Mouse (Mus musculus) limb, embryonic 13.5 days (tissue): Measurements from ENCODE around the gene Crabp2. TPM values are rescaled to one million over a fixed set of nuclear protein-coding genes. Genes with fewer than 3 reads are reported as not detected.

Experiments
- ATAC-seq: fragments of 200-750 bp; cut with Nextera tagmentation; 2 replicates; pipeline ENCODE4 v1.8.0; 2017; ENCODE audit warnings: low read depth, moderate number of reproducible peaks, moderate TSS enrichment; ENCODE audit not compliant: low FRiP score
- H3K27ac ChIP-seq: fragments of 300-500 bp; sonication (generic); 2 replicates; pipeline ENCODE4 v1.5.1; 2015; ENCODE audit warnings: inconsistent platforms, mild to moderate bottlenecking, moderate library complexity
- H3K27me3 ChIP-seq: fragments of 300-500 bp; sonication (generic); 2 replicates; pipeline ENCODE4 v1.6.1; 2015; ENCODE audit warnings: mild to moderate bottlenecking, inconsistent platforms
- H3K36me3 ChIP-seq: fragments of 300-500 bp; sonication (generic); 2 replicates; pipeline ENCODE4 v1.6.1; 2015; ENCODE audit warnings: inconsistent platforms, mild to moderate bottlenecking, moderate library complexity
- H3K4me1 ChIP-seq: fragments of 300-500 bp; sonication (generic); 2 replicates; pipeline ENCODE4 v1.6.1; 2015; ENCODE audit warnings: inconsistent platforms
- H3K4me2 ChIP-seq: fragments of 300-500 bp; sonication (generic); replicated peaks from 2 replicates; pipeline ENCODE4 v1.6.1; 2015; ENCODE audit warnings: inconsistent platforms, mild to moderate bottlenecking, moderate library complexity
- H3K4me3 ChIP-seq: fragments of 300-500 bp; sonication (generic); 2 replicates; pipeline ENCODE4 v1.5.1; 2015; ENCODE audit warnings: moderate library complexity, mild to moderate bottlenecking, inconsistent platforms
- H3K9ac ChIP-seq: fragments of 300-500 bp; sonication (generic); 2 replicates; pipeline ENCODE4 v1.6.1; 2015; ENCODE audit warnings: mild to moderate bottlenecking, inconsistent platforms
- H3K9me3 ChIP-seq: fragments of 300-500 bp; sonication (generic); 2 replicates; pipeline ENCODE4 v1.6.1; 2016; ENCODE audit warnings: inconsistent platforms
- WGBS: fragments of 180-500 bp; shearing (Covaris S2); methylation state at CpG from one replicate; pipeline ENCODE4 v1.1.7; 2015; 5-methylcytosine and 5-hydroxymethylcytosine counted together
- polyA plus RNA-seq: library from polyadenylated mRNA; unstranded; fragments of >200 nt; fragmentation: Nextera tagmentation; extraction: Ambion mirVana; gene quantifications from 2 replicates; pipeline ENCODE4 v1.2.1, GENCODE M21; 2015

Crabp2 gene
- polyA plus RNA-seq, 1 experiment from 2014 or later, result 518 TPM

- no peaks in the 10 kb centered on the region for H3K9me3 ChIP-seq
- H3K36me3 ChIP-seq, result peaks cover 17% of the 10 kb centered on the region
- no peaks in the 10 kb centered on the region for H3K27me3 ChIP-seq
- peak overlapping the region; percentile 95 for H3K27ac ChIP-seq
- H3K4me3 ChIP-seq, result peak overlapping the region; percentile 67
- ATAC-seq, result no peak
- H3K9ac ChIP-seq, result peak overlapping the region; percentile 82
- H3K4me2 ChIP-seq, result peak overlapping the region; percentile 87
- 2% methylated on average over 26 of the region's 26 CpGs for WGBS
- H3K4me1 ChIP-seq, result peaks cover 85% of the 10 kb centered on the region
Measured at GRCm38 (mm10) chr3:87947056-87947810, 1.2 kb upstream of the Crabp2 start.

- H3K9ac ChIP-seq, result peak overlapping the region; percentile 82
- peak overlapping the region; percentile 95 for H3K27ac ChIP-seq
- H3K36me3 ChIP-seq, result peaks cover 18% of the 10 kb centered on the region
- peak overlapping the region; percentile 67 for H3K4me3 ChIP-seq
- H3K4me1 ChIP-seq, result peaks cover 91% of the 10 kb centered on the region
- H3K9me3 ChIP-seq, result no peaks in the 10 kb centered on the region
- WGBS, result 0% methylated on average over 15 of the region's 17 CpGs
- no peak for ATAC-seq
- no peaks in the 10 kb centered on the region for H3K27me3 ChIP-seq
- peak overlapping the region; percentile 87 for H3K4me2 ChIP-seq
Measured at GRCm38 (mm10) chr3:87947811-87948199, 661 bp upstream of the Crabp2 start.

GRCm38 (mm10) chr3:87949266-87949954 lies 944 bp downstream of the Crabp2 start:
- Histone ChIP-seq H3K4me3 (peak overlapping the region; percentile 67), H3K27ac (peak overlapping the region; percentile 95), H3K27me3 (no peaks in the 10 kb centered on the region), H3K9me3 (no peaks in the 10 kb centered on the region), H3K4me1 (peaks cover 90% of the 10 kb centered on the region), H3K4me2 (peak overlapping the region; percentile 87), H3K9ac (peak overlapping the region; percentile 82), H3K36me3 (peaks cover 26% of the 10 kb centered on the region)
- WGBS, result 2% methylated on average over 16 of the region's 16 CpGs
- 0 out of 2 replicates have a peak, but pooled peaks have one; percentile 7 for ATAC-seq

- Histone ChIP-seq H3K9me3 (no peaks in the 10 kb centered on the region), H3K36me3 (peaks cover 32% of the 10 kb centered on the region), H3K27me3 (no peaks in the 10 kb centered on the region), H3K4me3 (peak overlapping the region; percentile 67), H3K27ac (peak overlapping the region; percentile 95), H3K9ac (peak overlapping the region; percentile 82), H3K4me1 (peaks cover 84% of the 10 kb centered on the region), H3K4me2 (peak overlapping the region; percentile 87)
- ATAC-seq, result no peak
- WGBS, result 2% methylated on average over 13 of the region's 13 CpGs
Measured at GRCm38 (mm10) chr3:87949955-87950515, 1.6 kb downstream of the Crabp2 start.

- H3K9me3 ChIP-seq, result no peaks in the 10 kb centered on the region
- WGBS, result 20% methylated on average over 12 of the region's 12 CpGs
- no peaks in the 10 kb centered on the region for H3K27me3 ChIP-seq
- peaks cover 35% of the 10 kb centered on the region for H3K36me3 ChIP-seq
- H3K4me3 ChIP-seq, result peak overlapping the region; percentile 67
- H3K4me1 ChIP-seq, result peaks cover 65% of the 10 kb centered on the region
- peak overlapping the region; percentile 80 for H3K27ac ChIP-seq
- peak overlapping the region; percentile 65 for H3K9ac ChIP-seq
- peak overlapping the region; percentile 87 for H3K4me2 ChIP-seq
- no peak for ATAC-seq
Measured at GRCm38 (mm10) chr3:87951946-87952345, 3.5 kb downstream of the Crabp2 start.

- WGBS, result 2% methylated on average over 5 of the region's 5 CpGs
- ATAC-seq, result peak; percentile 76
- Histone ChIP-seq H3K36me3 (peaks cover 35% of the 10 kb centered on the region), H3K27ac (peak overlapping the region; percentile 80), H3K4me1 (peaks cover 60% of the 10 kb centered on the region), H3K27me3 (no peaks in the 10 kb centered on the region), H3K4me3 (peak overlapping the region; percentile 67), H3K9me3 (no peaks in the 10 kb centered on the region), H3K4me2 (peak overlapping the region; percentile 87), H3K9ac (peak overlapping the region; percentile 65)
Measured at GRCm38 (mm10) chr3:87952440-87952839, 4.0 kb downstream of the Crabp2 start.

- Histone ChIP-seq H3K4me2 (no peak overlapping the region; the same call in 1 of the 2 replicates), H3K27me3 (no peaks in the 10 kb centered on the region), H3K4me1 (peaks cover 32% of the 10 kb centered on the region), H3K4me3 (no peak overlapping the region), H3K36me3 (peaks cover 23% of the 10 kb centered on the region), H3K9ac (no peak overlapping the region), H3K27ac (peak overlapping the region; percentile 39), H3K9me3 (no peaks in the 10 kb centered on the region)
- ATAC-seq, result no peak
- 0% methylated on average over 1 of the region's 1 CpGs for WGBS
Measured at GRCm38 (mm10) chr3:87958056-87958455, 9.6 kb downstream of the Crabp2 start.

- no peak overlapping the region for H3K4me3 ChIP-seq
- no peaks in the 10 kb centered on the region for H3K9me3 ChIP-seq
- no peak for ATAC-seq
- WGBS, result 14% methylated on average over 4 of the region's 4 CpGs
- H3K4me2 ChIP-seq, result no peak overlapping the region; the same call in 1 of the 2 replicates
- H3K4me1 ChIP-seq, result peaks cover 28% of the 10 kb centered on the region
- H3K27me3 ChIP-seq, result no peaks in the 10 kb centered on the region
- peak overlapping the region; percentile 39 for H3K27ac ChIP-seq
- no peak overlapping the region for H3K9ac ChIP-seq
- H3K36me3 ChIP-seq, result peaks cover 18% of the 10 kb centered on the region
Measured at GRCm38 (mm10) chr3:87958476-87958875, 10.0 kb downstream of the Crabp2 start.

- peaks cover 26% of the 10 kb centered on the region for H3K4me1 ChIP-seq
- H3K36me3 ChIP-seq, result peaks cover 13% of the 10 kb centered on the region
- H3K4me3 ChIP-seq, result no peak overlapping the region
- H3K27me3 ChIP-seq, result no peaks in the 10 kb centered on the region
- 42% methylated on average over 1 of the region's 1 CpGs for WGBS
- no peak overlapping the region for H3K4me2 ChIP-seq
- H3K27ac ChIP-seq, result peak overlapping the region; percentile 98
- no peak overlapping the region for H3K9ac ChIP-seq
- no peaks in the 10 kb centered on the region for H3K9me3 ChIP-seq
- ATAC-seq, result no peak
Measured at GRCm38 (mm10) chr3:87958967-87959366, 10.5 kb downstream of the Crabp2 start.

GRCm38 (mm10) chr3:87959371-87959770 lies 10.9 kb downstream of the Crabp2 start:
- ATAC-seq, result no peak
- peaks cover 9% of the 10 kb centered on the region for H3K36me3 ChIP-seq
- H3K9ac ChIP-seq, result 0 out of 2 replicates have a peak overlapping the region, but pooled peaks have one; percentile 72
- peak overlapping the region; percentile 98 for H3K27ac ChIP-seq
- 66% methylated on average over 7 of the region's 7 CpGs for WGBS
- H3K9me3 ChIP-seq, result no peaks in the 10 kb centered on the region
- peaks cover 26% of the 10 kb centered on the region for H3K4me1 ChIP-seq
- no peaks in the 10 kb centered on the region for H3K27me3 ChIP-seq
- H3K4me2 ChIP-seq, result peak overlapping the region; percentile 66; the same call in 1 of the 2 replicates
- no peak overlapping the region for H3K4me3 ChIP-seq

GRCm38 (mm10) chr3:87960191-87960585 lies 11.7 kb downstream of the Crabp2 start:
- Histone ChIP-seq H3K36me3 (peaks cover 1% of the 10 kb centered on the region), H3K4me1 (peaks cover 26% of the 10 kb centered on the region), H3K9me3 (no peaks in the 10 kb centered on the region), H3K27me3 (no peaks in the 10 kb centered on the region), H3K4me3 (peak overlapping the region; percentile 44), H3K9ac (peak overlapping the region; percentile 72), H3K27ac (peak overlapping the region; percentile 98), H3K4me2 (peak overlapping the region; percentile 66)
- 6% methylated on average over 10 of the region's 10 CpGs for WGBS
- ATAC-seq, result no peak
